Mouse (Mus musculus): ENCODE results near the gene B3gnt9. TPM values are rescaled to one million over a fixed set of nuclear protein-coding genes. Genes with fewer than 3 reads are reported as not detected.

Gene B3gnt9
- polyA plus RNA-seq, 1 experiment, result 0.67 TPM

DNA sequence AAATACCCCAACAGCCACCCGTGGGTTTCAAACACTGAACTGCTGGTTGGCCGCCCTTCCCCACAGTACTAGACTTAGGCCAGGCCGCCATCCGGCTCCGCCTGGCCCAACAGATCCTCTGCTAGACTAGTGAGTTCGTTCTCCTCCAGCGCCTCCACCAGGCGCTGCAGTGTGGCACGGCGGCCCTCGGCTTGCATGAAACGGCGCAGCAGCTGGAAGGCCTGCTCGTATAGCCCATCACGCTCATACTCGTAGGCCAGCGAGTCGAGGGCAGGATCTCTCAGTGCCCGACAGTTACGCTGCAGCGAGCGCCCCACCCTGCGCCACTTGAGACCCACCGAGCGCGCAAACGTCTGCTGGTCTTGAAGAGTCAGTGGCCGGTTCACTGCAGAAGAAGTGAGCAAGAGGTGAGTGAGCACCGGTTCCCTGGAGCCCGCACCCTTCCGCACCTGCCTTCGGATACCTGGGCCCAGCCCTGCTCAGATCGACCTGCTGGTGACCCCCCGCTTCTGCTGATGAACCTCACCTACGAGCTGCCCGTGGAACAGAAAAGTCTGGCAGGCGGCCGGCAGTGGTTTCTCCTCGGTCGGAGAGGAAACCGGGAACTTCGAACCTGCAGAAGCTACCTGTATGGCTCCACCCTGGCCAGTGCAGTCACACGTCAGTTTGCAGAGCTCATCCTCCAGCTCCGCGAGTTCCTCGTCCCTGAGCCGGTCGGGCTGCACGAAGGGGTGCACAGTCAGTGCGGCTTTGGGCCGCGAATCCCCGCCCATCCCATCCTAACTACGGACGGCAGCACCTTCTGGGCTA, 4.2 kb upstream of the B3gnt9 start:
- H3K27me3 ChIP-seq (ENCODE audit: control insufficient read depth, insufficient read depth, low read length, poor library complexity, severe bottlenecking), result no peaks in the 10 kb centered on the region

DNA sequence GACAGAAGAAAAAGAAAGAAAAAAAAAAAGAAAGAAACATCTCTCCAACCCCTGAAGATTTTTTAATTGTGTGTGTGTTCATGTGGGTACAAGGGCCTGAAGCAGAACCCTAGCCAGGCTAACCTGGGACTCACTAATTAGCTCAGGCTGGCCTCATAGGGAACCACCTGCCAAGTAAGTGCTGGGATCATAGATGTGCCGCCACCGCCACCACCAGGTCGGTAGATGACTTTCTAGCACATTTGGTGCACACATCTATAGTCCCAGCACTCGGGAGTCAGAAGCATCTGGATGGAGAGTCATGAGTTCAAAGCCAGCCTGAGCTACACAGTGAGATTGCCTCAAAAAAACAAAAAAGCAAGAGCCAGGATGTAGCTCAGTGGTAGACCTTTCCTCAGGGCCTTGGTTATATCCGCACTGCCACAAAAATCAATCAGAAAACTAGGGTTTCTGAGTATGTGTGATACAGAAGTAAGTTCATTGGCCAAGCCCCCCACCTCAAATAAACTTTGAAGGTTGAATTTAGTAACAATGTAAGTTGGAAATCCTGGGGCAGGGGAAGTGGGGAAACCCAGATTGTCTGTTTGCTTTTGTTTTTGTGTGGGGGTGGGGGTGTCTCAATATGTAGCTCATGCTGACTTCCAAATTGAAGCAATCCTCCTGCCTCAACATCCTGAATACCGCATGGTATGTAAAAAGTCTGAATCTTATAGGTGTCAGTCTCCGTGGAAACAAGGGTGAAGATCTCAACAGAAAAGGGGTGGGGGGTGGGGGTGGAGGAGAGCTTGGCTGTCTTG, 2.6 kb upstream of the B3gnt9 start:
- Histone ChIP-seq H3K9ac (ENCODE audit: low read depth, poor library complexity, severe bottlenecking) (no peak overlapping the region), H3K4me1 (ENCODE audit: control insufficient read depth, insufficient read depth, low read length) (no peaks in the 10 kb centered on the region), H3K27ac (ENCODE audit: insufficient read depth, low read length) (no peak overlapping the region), H3K4me3 (ENCODE audit: low read depth, low read length) (no peak overlapping the region), H3K9me3 (replicated peaks; ENCODE audit: control insufficient read depth, insufficient read depth, low read length, poor library complexity, severe bottlenecking) (no peaks in the 10 kb centered on the region), H3K27me3 (ENCODE audit: control insufficient read depth, insufficient read depth, low read length, poor library complexity, severe bottlenecking) (no peaks in the 10 kb centered on the region), H3K36me3 (ENCODE audit: control insufficient read depth, insufficient read depth, low read length, poor library complexity, severe bottlenecking) (peaks cover 4% of the 10 kb centered on the region; the same call in 1 of the 2 replicates)
- TF ChIP-seq CTCF (IDR thresholded peaks at IDR 0.05; ENCODE audit: low read depth, low read length), result peak; percentile 46
- no peak for TF ChIP-seq POLR2A (IDR thresholded peaks at IDR 0.05; ENCODE audit: insufficient read depth, low read length)

More for the DNA sequence above, 4.2 kb upstream of the B3gnt9 start:
- Histone ChIP-seq H3K27ac (ENCODE audit: insufficient read depth, low read length) (no peak overlapping the region), H3K9ac (ENCODE audit: low read depth, poor library complexity, severe bottlenecking) (peak overlapping the region; percentile 32), H3K4me3 (ENCODE audit: low read depth, low read length) (peak overlapping the region; percentile 65), H3K36me3 (ENCODE audit: control insufficient read depth, insufficient read depth, low read length, poor library complexity, severe bottlenecking) (no peaks in the 10 kb centered on the region), H3K4me1 (ENCODE audit: control insufficient read depth, insufficient read depth, low read length) (no peaks in the 10 kb centered on the region), H3K9me3 (replicated peaks; ENCODE audit: control insufficient read depth, insufficient read depth, low read length, poor library complexity, severe bottlenecking) (no peaks in the 10 kb centered on the region)
- TF ChIP-seq EP300 (IDR thresholded peaks at IDR 0.05; ENCODE audit: insufficient read depth, low read depth, low read length) (no peak; the same call in 1 of the 2 replicates), CTCF (IDR thresholded peaks at IDR 0.05; ENCODE audit: low read depth, low read length) (peak; percentile 33)

GRCm38 (mm10) chr8:105254152-105254965, 594 bp downstream of the B3gnt9 start:
- Histone ChIP-seq H3K36me3 (ENCODE audit: control insufficient read depth, insufficient read depth, low read length, poor library complexity, severe bottlenecking) (peaks cover 27% of the 10 kb centered on the region), H3K4me1 (ENCODE audit: control insufficient read depth, insufficient read depth, low read length) (no peaks in the 10 kb centered on the region), H3K27ac (ENCODE audit: insufficient read depth, low read length) (no peak overlapping the region), H3K4me3 (ENCODE audit: low read depth, low read length) (peak overlapping the region; percentile 56), H3K9ac (ENCODE audit: low read depth, poor library complexity, severe bottlenecking) (peak overlapping the region; percentile 59), H3K9me3 (replicated peaks; ENCODE audit: control insufficient read depth, insufficient read depth, low read length, poor library complexity, severe bottlenecking) (no peaks in the 10 kb centered on the region), H3K27me3 (ENCODE audit: control insufficient read depth, insufficient read depth, low read length, poor library complexity, severe bottlenecking) (no peaks in the 10 kb centered on the region)
- TF ChIP-seq EP300 (IDR thresholded peaks at IDR 0.05; ENCODE audit: insufficient read depth, low read depth, low read length), result 0 out of 2 replicates have a peak, but pooled peaks have one; percentile 25
- no peak for TF ChIP-seq POLR2A (IDR thresholded peaks at IDR 0.05; ENCODE audit: insufficient read depth, low read length)
- TF ChIP-seq CTCF (IDR thresholded peaks at IDR 0.05; ENCODE audit: low read depth, low read length), result peak; percentile 90

GRCm38 (mm10) chr8:105253766-105254151, 1.2 kb downstream of the B3gnt9 start:
- Histone ChIP-seq H3K27ac (ENCODE audit: insufficient read depth, low read length) (no peak overlapping the region), H3K9me3 (replicated peaks; ENCODE audit: control insufficient read depth, insufficient read depth, low read length, poor library complexity, severe bottlenecking) (no peaks in the 10 kb centered on the region), H3K36me3 (ENCODE audit: control insufficient read depth, insufficient read depth, low read length, poor library complexity, severe bottlenecking) (peaks cover 33% of the 10 kb centered on the region), H3K27me3 (ENCODE audit: control insufficient read depth, insufficient read depth, low read length, poor library complexity, severe bottlenecking) (no peaks in the 10 kb centered on the region), H3K9ac (ENCODE audit: low read depth, poor library complexity, severe bottlenecking) (peak overlapping the region; percentile 16; the same call in 1 of the 2 replicates), H3K4me1 (ENCODE audit: control insufficient read depth, insufficient read depth, low read length) (no peaks in the 10 kb centered on the region), H3K4me3 (ENCODE audit: low read depth, low read length) (no peak overlapping the region)
- no peak for TF ChIP-seq CTCF (IDR thresholded peaks at IDR 0.05; ENCODE audit: low read depth, low read length)
- no peak for TF ChIP-seq EP300 (IDR thresholded peaks at IDR 0.05; ENCODE audit: insufficient read depth, low read depth, low read length)
- TF ChIP-seq POLR2A (IDR thresholded peaks at IDR 0.05; ENCODE audit: insufficient read depth, low read length), result no peak

DNA sequence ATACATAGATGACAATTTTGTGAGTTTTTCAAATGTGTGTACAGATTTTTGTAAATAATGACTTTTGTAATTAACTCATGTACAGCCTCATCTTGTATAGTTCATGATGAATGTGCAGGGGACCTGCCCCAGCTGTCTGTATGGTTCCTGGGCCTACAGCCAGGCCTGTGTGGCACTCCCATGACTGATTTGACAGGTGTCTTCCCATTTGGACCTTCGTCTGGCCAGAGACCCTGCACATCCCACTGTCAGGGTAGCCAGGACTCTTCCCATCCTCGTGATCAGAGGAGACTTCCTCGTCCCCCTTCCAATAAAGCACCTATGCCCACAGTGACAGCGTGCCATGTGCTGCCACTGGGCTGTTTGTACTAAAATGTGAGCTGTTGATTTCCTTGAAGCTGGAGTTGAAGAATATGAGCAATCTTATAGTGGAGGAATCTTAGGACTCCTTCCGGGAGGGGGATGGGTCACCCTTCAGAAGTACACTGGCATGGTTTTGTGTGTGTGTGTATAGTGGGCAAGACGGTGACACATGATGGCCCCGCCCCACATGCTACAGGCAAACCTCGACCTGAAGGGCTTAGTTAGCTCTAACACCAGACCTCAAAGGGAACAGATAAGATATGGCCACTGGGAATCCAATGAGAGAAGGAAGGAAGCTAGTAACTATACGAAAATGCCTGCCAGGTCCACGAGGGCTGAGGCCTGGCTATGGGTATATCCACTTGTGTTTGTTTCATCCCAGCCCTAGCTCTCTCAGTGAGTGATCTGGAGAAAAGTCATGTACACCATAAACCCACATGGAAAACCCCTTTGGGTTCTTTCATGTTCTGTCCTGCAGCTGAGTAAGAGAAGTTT, 2.0 kb downstream of the B3gnt9 start:
- Histone ChIP-seq H3K27me3 (ENCODE audit: control insufficient read depth, insufficient read depth, low read length, poor library complexity, severe bottlenecking) (no peaks in the 10 kb centered on the region), H3K4me1 (ENCODE audit: control insufficient read depth, insufficient read depth, low read length) (no peaks in the 10 kb centered on the region), H3K4me3 (ENCODE audit: low read depth, low read length) (no peak overlapping the region), H3K9me3 (replicated peaks; ENCODE audit: control insufficient read depth, insufficient read depth, low read length, poor library complexity, severe bottlenecking) (no peaks in the 10 kb centered on the region), H3K27ac (ENCODE audit: insufficient read depth, low read length) (no peak overlapping the region), H3K9ac (ENCODE audit: low read depth, poor library complexity, severe bottlenecking) (no peak overlapping the region), H3K36me3 (ENCODE audit: control insufficient read depth, insufficient read depth, low read length, poor library complexity, severe bottlenecking) (peaks cover 41% of the 10 kb centered on the region)
- TF ChIP-seq POLR2A (IDR thresholded peaks at IDR 0.05; ENCODE audit: insufficient read depth, low read length) (no peak), CTCF (IDR thresholded peaks at IDR 0.05; ENCODE audit: low read depth, low read length) (no peak), EP300 (IDR thresholded peaks at IDR 0.05; ENCODE audit: insufficient read depth, low read depth, low read length) (no peak)

All from ES-Bruce4 (cell line).